Mouse (Mus musculus) activated CD4-positive, CD25-positive, alpha-beta regulatory T cell, adult 9 weeks (primary cell): ENCODE results near the gene Hsh2d. TPM values are rescaled to one million over a fixed set of nuclear protein-coding genes. Genes with fewer than 3 reads are reported as not detected.

Experiments
- polyA plus RNA-seq: library from polyadenylated mRNA; unstranded; fragments of 100-300 nt; shearing (Covaris generic); gene quantifications from one replicate; pipeline ENCODE4 v1.2.1, GENCODE M21; 2017

Hsh2d gene
- 31.6 TPM for polyA plus RNA-seq

DNA sequence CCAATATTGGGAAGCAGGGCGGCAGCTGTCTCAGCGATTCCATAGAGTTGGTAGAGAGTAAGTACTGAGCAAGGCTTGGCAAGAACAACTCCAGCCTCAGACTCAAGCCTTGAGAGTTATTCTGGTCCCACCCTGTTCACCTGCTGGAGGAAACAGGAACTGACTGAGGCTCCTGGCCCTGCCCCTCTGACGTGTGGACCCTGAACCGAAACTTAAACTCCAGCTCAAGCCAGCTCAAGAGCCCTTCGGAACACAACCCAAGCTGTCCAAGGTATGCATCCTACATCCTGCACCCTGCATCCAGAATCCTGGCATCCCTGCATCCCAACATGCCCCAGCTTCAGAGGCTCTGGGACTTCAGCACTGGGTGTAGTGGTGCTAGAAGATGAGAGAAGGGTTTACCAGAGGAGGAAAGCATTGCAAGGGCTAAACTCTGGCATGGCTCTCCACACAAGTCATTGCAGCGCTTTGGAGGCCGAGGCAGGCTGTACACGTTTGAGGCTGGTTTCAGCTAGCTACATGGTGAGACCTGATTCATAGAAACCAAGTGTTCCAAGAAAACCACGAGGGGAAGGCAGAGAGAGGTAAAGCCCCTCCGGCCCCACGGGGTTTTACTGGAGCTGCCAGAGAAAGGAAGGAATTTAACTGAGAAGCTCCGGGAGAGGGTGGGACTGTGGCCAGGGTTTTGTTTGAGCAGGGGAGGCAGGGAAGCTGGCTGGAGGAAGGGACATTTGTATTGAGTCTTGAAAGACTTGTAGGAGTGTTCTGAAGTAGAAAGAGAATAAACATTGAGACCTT lies at the start of gene Hsh2d:
Gene Hsh2d, plus strand, starts transcription at position 222 of the 798 bp plus-strand sequence.

DNA sequence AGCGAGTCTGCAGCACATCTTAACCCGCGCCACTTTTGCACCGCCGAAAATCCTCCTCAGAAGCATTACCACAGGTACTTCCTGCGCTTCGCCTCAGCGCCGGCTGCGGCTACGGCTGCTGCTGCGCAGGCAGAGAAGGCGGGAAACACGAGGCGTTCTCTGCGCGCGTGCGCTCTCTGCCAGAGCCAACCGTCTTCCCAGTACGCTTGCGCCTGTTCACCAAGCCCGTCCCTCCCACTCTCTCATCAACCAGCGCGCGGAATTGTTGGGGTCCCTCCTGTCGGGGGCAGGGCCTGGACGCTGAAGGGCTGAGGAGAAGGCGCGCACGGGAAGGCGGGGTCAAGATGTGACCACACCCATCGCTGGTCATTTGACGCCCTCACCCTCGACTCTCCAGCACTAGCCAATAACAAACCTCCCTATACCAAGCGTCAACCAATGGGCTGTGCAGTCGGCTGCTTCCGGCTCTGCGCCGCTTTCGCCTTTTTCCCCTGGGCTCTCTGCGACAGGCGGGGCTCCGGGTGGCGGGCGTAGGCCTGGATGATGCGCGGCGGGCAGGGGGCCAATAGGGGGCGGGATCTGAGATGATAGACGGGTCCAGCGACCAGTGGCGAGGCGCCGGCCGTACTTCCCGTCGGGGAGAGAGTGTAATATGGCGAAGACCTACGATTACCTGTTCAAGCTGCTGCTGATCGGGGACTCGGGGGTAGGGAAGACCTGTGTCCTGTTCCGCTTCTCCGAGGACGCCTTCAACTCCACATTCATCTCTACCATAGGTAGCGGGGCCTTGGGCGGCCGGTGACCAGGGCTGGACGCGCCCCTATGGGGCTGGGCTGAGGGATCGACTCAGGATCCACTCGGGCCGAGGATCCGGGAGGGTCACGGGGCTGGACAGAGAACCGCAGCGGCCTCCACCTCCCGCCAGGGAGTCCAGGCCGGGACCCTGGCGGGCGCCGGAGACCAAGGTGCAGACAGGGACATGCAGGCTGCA lies 28.4 kb upstream of the Hsh2d start, which contains the start of gene Rab8a:
Gene Rab8a, plus strand, starts transcription at position 494 of the 991 bp plus-strand sequence.

GRCm38 (mm10) chr8:72212751-72213150 lies 23.3 kb downstream of the Hsh2d start, which contains the start of gene Cib3:
Gene Cib3 (minus strand): TSS chr8:72212837.

DNA sequence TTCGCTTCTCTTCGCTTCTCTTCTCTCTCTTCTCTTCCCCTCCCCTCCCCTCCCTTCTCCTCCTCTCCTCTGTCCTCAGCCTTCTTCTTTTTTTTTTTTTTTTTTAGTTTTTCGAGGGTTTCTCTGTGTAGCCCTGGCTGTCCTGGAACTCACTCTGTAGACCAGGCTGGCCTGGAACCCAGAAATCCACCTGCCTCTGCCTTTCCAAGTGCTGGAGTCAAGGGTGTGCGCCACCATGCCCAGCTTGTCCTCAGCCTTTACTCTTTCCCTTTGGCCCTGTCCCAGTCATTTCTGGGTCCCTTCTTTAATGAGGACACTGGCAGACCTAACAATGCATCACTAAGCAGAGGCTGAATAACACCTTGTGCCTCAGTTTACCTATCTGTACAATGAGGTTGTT lies 24.1 kb downstream of the Hsh2d start, which contains the start of gene Gm11034:
Gene Gm11034, minus strand, starts transcription at position 101 of the 400 bp plus-strand sequence.

GRCm38 (mm10) chr8:72219541-72220363 lies 30.3 kb downstream of the Hsh2d start, which contains the start of gene Fam32a:
Gene Fam32a (plus strand): TSS chr8:72219730.

GRCm38 (mm10) chr8:72239499-72240402 lies 50.3 kb downstream of the Hsh2d start, which contains the start of gene Ap1m1:
Gene Ap1m1 (plus strand): TSS chr8:72240018.

Other genes starting within 250 kb of the Hsh2d start
- 30.7 TPM for gene Zfp961, start 238.6 kb upstream of the Hsh2d start, polyA plus RNA-seq
- gene Cyp4f18, start 180.0 kb upstream of the Hsh2d start, polyA plus RNA-seq: 0.87 TPM
- 0.20 TPM for gene Olfr372, start 148.4 kb upstream of the Hsh2d start, polyA plus RNA-seq
- 0.24 TPM for gene Olfr373, start 106.5 kb upstream of the Hsh2d start, polyA plus RNA-seq
- gene Olfr374, start 82.6 kb upstream of the Hsh2d start, polyA plus RNA-seq: 0.22 TPM
- gene Tpm4, start 54.7 kb upstream of the Hsh2d start, polyA plus RNA-seq: 367 TPM
- 220 TPM for gene Rab8a, start 28.4 kb upstream of the Hsh2d start, polyA plus RNA-seq
- gene Cib3, start 23.2 kb downstream of the Hsh2d start, polyA plus RNA-seq: not detected
- not detected for gene Gm11034, start 24.0 kb downstream of the Hsh2d start, polyA plus RNA-seq
- 126 TPM for gene Fam32a, start 30.1 kb downstream of the Hsh2d start, polyA plus RNA-seq
- 180 TPM for gene Ap1m1, start 50.4 kb downstream of the Hsh2d start, polyA plus RNA-seq
- gene Gm10282, start 115.6 kb downstream of the Hsh2d start, polyA plus RNA-seq: 6.2 TPM
- 12.4 TPM for gene Klf2, start 129.4 kb downstream of the Hsh2d start, polyA plus RNA-seq
- gene Eps15l1, start 231.8 kb downstream of the Hsh2d start, polyA plus RNA-seq: 55.5 TPM